Mouse (Mus musculus) liver, postnatal 0 days (tissue): Measurements from ENCODE around the gene Olfr308.

Source experiments
- CTCF ChIP-seq: sonication (generic); IDR thresholded peaks from 2 replicates; pipeline ENCODE4 v1.5.1; 2016; ENCODE audit warnings: antibody characterized with exemption, low read depth
- EP300 ChIP-seq: IDR thresholded peaks from 2 replicates; pipeline ENCODE4 v1.6.1; 2016; ENCODE audit warnings: antibody characterized with exemption, low read depth, mild to moderate bottlenecking

DNA sequence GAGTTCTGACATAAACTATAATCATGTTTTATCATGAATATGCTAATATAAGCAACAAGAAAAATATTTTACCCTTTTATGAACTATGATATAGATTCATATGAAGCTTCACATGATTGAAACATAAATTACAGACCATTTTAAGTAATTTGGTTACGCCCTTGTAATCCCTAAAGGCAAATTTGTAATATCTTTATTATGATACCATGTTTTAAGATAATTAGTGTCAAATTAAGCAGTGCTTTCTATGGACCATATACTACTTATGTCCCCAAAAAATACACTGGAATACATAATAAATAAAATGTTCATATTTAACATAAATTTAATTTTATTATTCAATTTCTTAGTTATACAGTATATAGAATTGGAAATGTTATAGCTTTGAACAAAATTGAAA lies 41.4 kb upstream of the Olfr308 start, which contains the start of gene Olfr305:
- TF ChIP-seq EP300 (no peak), CTCF (no peak)
